Mouse (Mus musculus): ENCODE data around the gene Gm5134. TPM values are rescaled to one million over a fixed set of nuclear protein-coding genes. Genes with fewer than 3 reads are reported as not detected.

Gm5134 gene
- polyA plus RNA-seq, 1 experiment from 2014 or later: not detected

DNA sequence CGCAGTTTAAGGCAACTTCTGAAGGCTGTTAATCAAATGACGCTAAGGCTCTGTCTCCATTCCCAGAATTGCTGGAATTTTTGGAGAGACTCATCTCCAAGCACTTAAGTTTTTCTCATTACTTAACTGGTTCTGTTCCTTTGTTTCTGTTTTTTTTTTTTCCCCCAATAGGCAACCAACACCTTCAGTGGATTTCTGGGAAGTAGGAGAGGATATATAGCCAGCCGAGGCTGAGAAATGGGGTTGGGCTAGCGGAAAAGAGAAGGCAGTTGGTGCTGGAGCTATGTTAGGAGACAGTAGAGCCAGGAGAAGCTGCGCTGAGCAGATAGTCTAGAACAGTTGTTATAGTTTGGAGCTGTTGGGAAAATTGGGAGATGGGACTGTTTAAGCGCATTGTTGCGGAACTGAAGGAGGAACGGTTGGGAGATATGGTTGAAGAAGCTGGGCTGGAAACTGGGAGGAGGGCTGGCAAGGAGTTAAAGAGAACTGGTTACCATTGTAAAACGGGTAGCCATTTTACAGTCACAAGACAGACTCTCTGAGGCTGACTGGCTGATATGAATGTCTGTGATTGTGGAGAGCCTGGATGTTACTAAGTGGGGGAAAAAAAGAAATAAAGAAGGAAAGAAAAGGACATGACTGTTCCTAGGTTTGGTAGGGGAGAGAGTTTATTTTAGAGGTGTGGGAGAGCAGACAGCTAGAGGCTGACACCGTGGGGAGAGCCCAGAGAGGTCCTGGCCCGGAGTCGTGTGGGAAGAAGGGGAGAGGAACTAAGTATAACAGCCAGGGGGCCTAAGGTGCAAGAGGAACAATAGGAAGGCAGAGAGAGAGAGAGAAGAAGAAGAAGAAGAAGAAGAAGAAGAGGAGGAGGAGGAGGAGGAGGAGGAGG, 73.1 kb downstream of the Gm5134 start:
- Histone ChIP-seq H3K9me3 (ENCODE audit: control insufficient read depth, low read length) (no peaks in the 10 kb centered on the region), H3K9ac (replicated peaks; ENCODE audit: low read depth, low read length) (no peak overlapping the region), H3K4me1 (replicated peaks; ENCODE audit: control insufficient read depth, insufficient read depth, low read length) (0 out of 2 replicates have a peak, but pooled peaks cover 4% of the 10 kb centered on the region), H3K4me2 (ENCODE audit: low read length) (no peak overlapping the region), H3K27ac (ENCODE audit: low read length) (no peak overlapping the region), H3K36me3 (ENCODE audit: control insufficient read depth, insufficient read depth) (no peaks in the 10 kb centered on the region), H3K4me3 (replicated peaks; ENCODE audit: low read length) (no peak overlapping the region), H3K27me3 (replicated peaks; ENCODE audit: control insufficient read depth, insufficient read depth, low read length) (no peaks in the 10 kb centered on the region)
- 70% methylated on average over 11 of the region's 12 CpGs for WGBS
- ATAC-seq: no peak

DNA sequence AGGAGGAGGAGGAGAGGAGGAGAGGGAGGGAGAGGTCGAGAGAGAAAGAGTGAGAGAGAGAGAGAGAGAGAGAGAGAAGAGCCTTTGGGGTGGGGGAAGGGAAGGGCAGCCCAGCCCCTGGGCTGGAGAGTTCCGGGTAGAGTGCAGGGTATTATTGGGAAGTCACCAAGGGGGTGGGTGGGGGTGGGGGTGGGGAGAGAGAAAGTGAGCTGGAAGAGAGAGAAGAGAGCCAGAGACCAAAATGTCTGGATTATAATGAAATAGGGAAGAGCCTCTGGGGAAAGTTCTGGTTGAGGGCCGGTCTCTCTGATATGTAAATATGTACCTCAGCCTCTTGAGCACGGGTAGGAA, 73.7 kb downstream of the Gm5134 start:
- no peaks in the 10 kb centered on the region for H3K36me3 ChIP-seq (ENCODE audit: control insufficient read depth, insufficient read depth)
- no peak overlapping the region for H3K27ac ChIP-seq (ENCODE audit: low read length)
- no peak overlapping the region for H3K4me2 ChIP-seq (ENCODE audit: low read length)
- H3K9me3 ChIP-seq (ENCODE audit: control insufficient read depth, low read length): no peaks in the 10 kb centered on the region
- no peak overlapping the region for H3K4me3 ChIP-seq (replicated peaks; ENCODE audit: low read length)
- no peak overlapping the region for H3K9ac ChIP-seq (replicated peaks; ENCODE audit: low read depth, low read length)
- no peaks in the 10 kb centered on the region for H3K27me3 ChIP-seq (replicated peaks; ENCODE audit: control insufficient read depth, insufficient read depth, low read length)
- 28% methylated on average over 4 of the region's 4 CpGs for WGBS
- ATAC-seq: no peak
- H3K4me1 ChIP-seq (replicated peaks; ENCODE audit: control insufficient read depth, insufficient read depth, low read length): peaks cover 5% of the 10 kb centered on the region; the same call in 1 of the 2 replicates

DNA sequence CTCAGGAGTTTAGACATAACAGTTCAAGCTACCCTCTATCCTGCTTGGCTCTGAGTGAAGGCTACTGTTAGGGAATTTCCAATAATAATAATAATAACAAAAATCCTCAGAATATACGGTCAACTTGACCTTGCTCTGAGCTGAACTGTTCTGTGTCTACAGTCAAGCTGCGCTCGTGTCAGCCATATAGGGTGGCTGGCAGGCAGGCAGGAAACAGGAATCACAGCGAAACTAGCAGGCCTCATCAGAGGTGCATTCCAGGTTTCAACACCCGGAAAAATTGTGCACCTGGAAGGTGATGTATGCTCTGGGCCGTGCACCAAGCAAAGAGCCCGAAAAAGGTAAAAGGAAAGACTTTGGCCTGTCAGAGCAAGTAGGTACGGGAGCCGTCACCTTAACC, 74.1 kb downstream of the Gm5134 start:
- WGBS: 75% methylated on average over 9 of the region's 9 CpGs

GRCm38 (mm10) chr10:76029276-76029675, 75.0 kb downstream of the Gm5134 start:
- 59% methylated on average over 5 of the region's 5 CpGs for WGBS
- no peak overlapping the region for H3K4me3 ChIP-seq (replicated peaks; ENCODE audit: low read length)
- H3K9me3 ChIP-seq (ENCODE audit: control insufficient read depth, low read length): no peaks in the 10 kb centered on the region
- ATAC-seq: no peak
- no peak overlapping the region for H3K9ac ChIP-seq (replicated peaks; ENCODE audit: low read depth, low read length)
- no peak overlapping the region for H3K27ac ChIP-seq (ENCODE audit: low read length)
- H3K4me1 ChIP-seq (replicated peaks; ENCODE audit: control insufficient read depth, insufficient read depth, low read length): peaks cover 11% of the 10 kb centered on the region
- H3K27me3 ChIP-seq (replicated peaks; ENCODE audit: control insufficient read depth, insufficient read depth, low read length): no peaks in the 10 kb centered on the region
- no peak overlapping the region for H3K4me2 ChIP-seq (ENCODE audit: low read length)
- H3K36me3 ChIP-seq (ENCODE audit: control insufficient read depth, insufficient read depth): no peaks in the 10 kb centered on the region

More for the DNA sequence above, 74.1 kb downstream of the Gm5134 start:
- Histone ChIP-seq H3K9me3 (ENCODE audit: control insufficient read depth, low read length) (no peaks in the 10 kb centered on the region), H3K4me1 (replicated peaks; ENCODE audit: control insufficient read depth, insufficient read depth, low read length) (peaks cover 8% of the 10 kb centered on the region; the same call in 1 of the 2 replicates), H3K4me2 (ENCODE audit: low read length) (no peak overlapping the region), H3K9ac (replicated peaks; ENCODE audit: low read depth, low read length) (no peak overlapping the region), H3K27me3 (replicated peaks; ENCODE audit: control insufficient read depth, insufficient read depth, low read length) (no peaks in the 10 kb centered on the region), H3K27ac (ENCODE audit: low read length) (no peak overlapping the region), H3K4me3 (replicated peaks; ENCODE audit: low read length) (no peak overlapping the region), H3K36me3 (ENCODE audit: control insufficient read depth, insufficient read depth) (no peaks in the 10 kb centered on the region)
- ATAC-seq: no peak

- 60% methylated on average over 5 of the region's 5 CpGs for WGBS
- H3K4me3 ChIP-seq (replicated peaks; ENCODE audit: low read length): no peak overlapping the region
- H3K36me3 ChIP-seq (ENCODE audit: control insufficient read depth, insufficient read depth): no peaks in the 10 kb centered on the region
- ATAC-seq: no peak
- H3K27ac ChIP-seq (ENCODE audit: low read length): no peak overlapping the region
- peaks cover 11% of the 10 kb centered on the region for H3K4me1 ChIP-seq (replicated peaks; ENCODE audit: control insufficient read depth, insufficient read depth, low read length)
- H3K27me3 ChIP-seq (replicated peaks; ENCODE audit: control insufficient read depth, insufficient read depth, low read length): no peaks in the 10 kb centered on the region
- H3K9ac ChIP-seq (replicated peaks; ENCODE audit: low read depth, low read length): no peak overlapping the region
- no peaks in the 10 kb centered on the region for H3K9me3 ChIP-seq (ENCODE audit: control insufficient read depth, low read length)
- no peak overlapping the region for H3K4me2 ChIP-seq (ENCODE audit: low read length)
Observed at GRCm38 (mm10) chr10:76030496-76030895, 76.2 kb downstream of the Gm5134 start.

DNA sequence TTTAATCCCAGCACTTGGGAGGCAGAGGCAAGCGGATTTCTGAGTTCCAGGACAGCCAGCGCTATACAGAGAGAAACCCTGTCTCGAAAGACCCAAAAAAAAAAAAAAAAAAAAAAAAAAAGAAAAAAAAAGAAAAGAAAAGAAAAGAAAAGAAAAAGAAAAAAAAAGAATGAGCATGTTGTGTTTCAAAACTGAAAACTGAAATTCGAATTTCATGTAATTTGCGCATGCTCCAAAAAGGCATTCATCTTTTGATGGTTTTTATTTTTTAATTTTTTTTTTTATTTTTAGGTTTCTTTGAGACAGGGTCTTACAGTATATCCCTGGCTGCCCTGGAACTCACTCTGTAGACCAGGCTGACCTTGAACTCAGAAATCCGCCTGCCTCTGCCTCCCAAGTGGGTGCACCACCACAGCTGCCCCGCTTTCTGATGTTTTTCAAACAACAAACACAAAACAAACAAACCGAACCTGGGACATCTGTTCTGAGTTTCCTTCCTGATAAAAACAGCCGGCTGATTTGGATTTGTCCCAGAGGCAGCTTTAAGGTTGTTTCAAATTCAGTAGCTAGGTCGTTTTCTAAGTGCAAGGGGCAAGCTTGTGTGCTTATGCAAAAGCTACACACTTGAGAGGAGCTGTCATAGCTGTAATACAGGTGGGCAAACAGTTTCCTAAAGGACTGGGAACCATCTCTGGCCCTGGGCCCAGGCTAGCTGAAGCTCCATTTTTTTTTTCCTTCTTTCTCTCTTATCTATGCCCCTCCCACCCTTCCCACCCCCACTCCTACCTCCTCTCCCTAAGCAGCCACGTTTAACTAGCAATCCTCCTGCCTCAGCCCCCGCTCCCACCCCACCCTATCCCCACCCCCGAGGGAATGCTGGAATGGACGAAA, 77.4 kb downstream of the Gm5134 start:
- H3K9ac ChIP-seq (replicated peaks; ENCODE audit: low read depth, low read length): peak overlapping the region; percentile 87
- no peaks in the 10 kb centered on the region for H3K27me3 ChIP-seq (replicated peaks; ENCODE audit: control insufficient read depth, insufficient read depth, low read length)
- peak overlapping the region; percentile 65 for H3K4me2 ChIP-seq (ENCODE audit: low read length)
- H3K4me1 ChIP-seq (replicated peaks; ENCODE audit: control insufficient read depth, insufficient read depth, low read length): peaks cover 11% of the 10 kb centered on the region
- peak overlapping the region; percentile 77 for H3K4me3 ChIP-seq (replicated peaks; ENCODE audit: low read length)
- ATAC-seq: no peak; the same call in 1 of the 2 replicates
- H3K27ac ChIP-seq (ENCODE audit: low read length): peak overlapping the region; percentile 69
- WGBS: 49% methylated on average over 14 of the region's 14 CpGs
- H3K9me3 ChIP-seq (ENCODE audit: control insufficient read depth, low read length): no peaks in the 10 kb centered on the region
- H3K36me3 ChIP-seq (ENCODE audit: control insufficient read depth, insufficient read depth): no peaks in the 10 kb centered on the region

- peak within 1 kb of the TSS; percentile 77 for H3K4me3 ChIP-seq (replicated peaks; ENCODE audit: low read length)
- WGBS: under 1% methylated on average over 58 of the region's 58 CpGs
- H3K4me1 ChIP-seq (replicated peaks; ENCODE audit: control insufficient read depth, insufficient read depth, low read length): peaks cover 11% of the 10 kb centered on the region
- peak within 1 kb of the TSS; percentile 69 for H3K27ac ChIP-seq (ENCODE audit: low read length)
- ATAC-seq: peak; percentile 98
- no peaks in the 10 kb centered on the region for H3K9me3 ChIP-seq (ENCODE audit: control insufficient read depth, low read length)
- H3K36me3 ChIP-seq (ENCODE audit: control insufficient read depth, insufficient read depth): 0 out of 2 replicates have a peak, but pooled peaks cover 4% of the 10 kb centered on the region
- peak within 1 kb of the TSS; percentile 65 for H3K4me2 ChIP-seq (ENCODE audit: low read length)
- no peaks in the 10 kb centered on the region for H3K27me3 ChIP-seq (replicated peaks; ENCODE audit: control insufficient read depth, insufficient read depth, low read length)
- H3K9ac ChIP-seq (replicated peaks; ENCODE audit: low read depth, low read length): peak within 1 kb of the TSS; percentile 87
Observed at GRCm38 (mm10) chr10:76032402-76033118, 78.2 kb downstream of the Gm5134 start, which contains the start of gene Zfp280b. Zfp280b (plus strand) TSS chr10:76032650.

- H3K27me3 ChIP-seq (replicated peaks; ENCODE audit: control insufficient read depth, insufficient read depth, low read length): no peaks in the 10 kb centered on the region
- peaks cover 11% of the 10 kb centered on the region for H3K4me1 ChIP-seq (replicated peaks; ENCODE audit: control insufficient read depth, insufficient read depth, low read length)
- peak overlapping the region; percentile 54; the same call in 1 of the 2 replicates for H3K27ac ChIP-seq (ENCODE audit: low read length)
- peak overlapping the region; percentile 77 for H3K4me3 ChIP-seq (replicated peaks; ENCODE audit: low read length)
- H3K4me2 ChIP-seq (ENCODE audit: low read length): peak overlapping the region; percentile 65
- no peak for ATAC-seq
- H3K36me3 ChIP-seq (ENCODE audit: control insufficient read depth, insufficient read depth): 0 out of 2 replicates have a peak, but pooled peaks cover 4% of the 10 kb centered on the region
- H3K9me3 ChIP-seq (ENCODE audit: control insufficient read depth, low read length): no peaks in the 10 kb centered on the region
- H3K9ac ChIP-seq (replicated peaks; ENCODE audit: low read depth, low read length): peak overlapping the region; percentile 87
- WGBS: 19% methylated on average over 7 of the region's 7 CpGs
Observed at GRCm38 (mm10) chr10:76033119-76033455, 78.8 kb downstream of the Gm5134 start.
